Mouse (Mus musculus) stomach, postnatal 0 days (tissue): ENCODE data around the gene Ntf5.

Source experiments
- CTCF ChIP-seq: IDR thresholded peaks from 2 replicates; pipeline ENCODE4 v1.5.1; 2016; ENCODE audit warnings: antibody characterized with exemption, low read depth, mild to moderate bottlenecking, moderate library complexity
- EP300 ChIP-seq: optimal IDR thresholded peaks from 2 replicates; pipeline ENCODE3; 2016; ENCODE audit warnings: antibody characterized with exemption

DNA sequence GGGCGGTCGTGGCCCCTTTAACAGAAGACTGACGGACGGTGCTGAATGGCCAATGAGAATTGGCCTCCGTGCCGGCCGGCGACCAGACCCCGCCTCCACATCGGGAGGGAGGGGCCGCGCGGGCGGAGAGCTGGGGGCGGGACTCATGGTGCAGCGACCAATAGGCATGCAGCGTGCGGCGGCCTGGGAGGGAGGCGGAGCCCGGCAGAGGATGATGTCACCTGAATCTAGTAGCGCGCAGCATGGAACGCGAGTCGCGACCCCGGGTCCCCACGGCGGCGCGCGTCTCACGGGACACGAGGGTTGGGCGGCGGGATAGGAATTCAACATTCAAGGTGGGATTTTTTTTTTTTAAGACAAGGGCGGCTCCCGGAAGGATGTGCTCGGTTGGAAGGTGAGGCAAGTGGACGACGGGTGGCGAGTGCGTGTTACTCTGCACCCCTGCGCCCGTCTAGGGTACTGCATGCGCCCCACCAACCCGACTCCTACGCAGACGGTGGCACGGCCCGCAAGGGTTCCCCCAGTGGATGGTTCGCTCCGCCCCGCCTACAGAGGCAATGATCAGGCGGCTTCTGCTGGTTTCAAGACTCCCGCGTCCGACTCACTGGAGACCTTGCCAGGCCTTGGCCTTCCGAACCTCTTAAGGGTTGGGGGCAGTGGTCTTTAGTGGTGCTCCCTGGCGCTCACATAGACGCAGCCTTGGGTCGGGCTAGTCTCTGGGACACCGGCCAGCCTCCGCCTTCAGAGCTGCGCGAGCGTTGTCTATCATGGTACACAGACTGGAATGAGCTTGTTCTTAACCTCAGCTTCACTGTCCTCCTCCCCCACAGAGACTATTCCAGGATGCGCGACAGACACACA, 46.2 kb upstream of the Ntf5 start:
- TF ChIP-seq CTCF, result peak; percentile 78
- TF ChIP-seq EP300, result no peak
